Mouse (Mus musculus): ENCODE measurements around the gene Mpo.

DNA sequence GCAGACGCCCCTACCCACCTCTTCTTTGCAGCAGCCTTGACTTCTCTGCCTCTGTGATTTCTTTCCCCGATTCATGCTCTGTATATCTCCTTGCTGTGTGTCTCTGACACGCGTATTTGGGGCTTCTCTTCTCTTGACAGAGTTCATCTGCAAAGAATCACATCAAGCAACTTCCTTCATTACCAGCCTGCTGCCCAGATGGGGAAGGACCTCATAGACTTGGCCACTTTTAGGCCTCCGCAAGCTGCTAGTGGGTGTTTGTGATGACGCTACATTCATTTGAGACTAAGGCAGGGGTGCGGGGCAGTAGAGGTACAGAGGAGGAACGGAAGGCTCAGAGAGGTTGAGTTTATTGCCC is 60.2 kb downstream of the Mpo start:
- TF ChIP-seq POLR2A (IDR thresholded peaks at IDR 0.05; ENCODE audit: control insufficient read depth in 1 of 2, insufficient read depth in 1 of 2, low read depth in 1 of 2, low read length in 2 of 2, poor library complexity in 1 of 2) (no peak), UBTF (IDR thresholded peaks at IDR 0.05; ENCODE audit: borderline replicate concordance, insufficient read depth, low read depth, low read length) (no peak), NRF1 (IDR thresholded peaks at IDR 0.05; ENCODE audit: insufficient read depth, low read depth, low read length, poor library complexity, severe bottlenecking) (no peak), CTCF (IDR thresholded peaks at IDR 0.05 in 2 of 3, conservative IDR thresholded peaks at IDR 0.05 in 1 of 3; ENCODE audit: control insufficient read depth in 1 of 3, insufficient read depth in 1 of 3, low read depth in 2 of 3, low read length in 3 of 3, poor library complexity in 1 of 3, severe bottlenecking in 1 of 3) (no peak), MYB (IDR thresholded peaks at IDR 0.05; ENCODE audit: low read depth, low read length) (no peak), HCFC1 (IDR thresholded peaks at IDR 0.05; ENCODE audit: low read depth, low read length) (no peak), TAL1 (IDR thresholded peaks at IDR 0.05; ENCODE audit: low read length) (no peak), POLR2AphosphoS2 (IDR thresholded peaks at IDR 0.05; ENCODE audit: low read length) (no peak), NELFE (IDR thresholded peaks at IDR 0.05; ENCODE audit: low read depth, low read length) (no peak), EP300 (IDR thresholded peaks at IDR 0.05; ENCODE audit: low read depth in 1 of 2, low read length in 2 of 2) (no peak), ELF1 (IDR thresholded peaks at IDR 0.05; ENCODE audit: low read depth, low read length) (no peak), ETS1 (IDR thresholded peaks at IDR 0.05; ENCODE audit: low read depth, low read length) (no peak), USF2 (IDR thresholded peaks at IDR 0.05; ENCODE audit: borderline replicate concordance in 1 of 2, insufficient read depth in 1 of 2, low read depth in 1 of 2, low read length in 2 of 2) (no peak)

Measured in MEL (cell line).